Mouse (Mus musculus) forebrain, postnatal 0 days (tissue): ENCODE results near the gene Parp2. TPM values are rescaled to one million over a fixed set of nuclear protein-coding genes. Genes with fewer than 3 reads are reported as not detected.

ENCODE experiments used
- ATAC-seq: fragments of 200-750 bp; cut with Nextera tagmentation; 2 replicates; pipeline ENCODE4 v1.8.0; 2017; ENCODE audit warnings: mild to moderate bottlenecking, moderate library complexity
- DNase-seq: peaks from one replicate; pipeline ENCODE4 v3.0.0-alpha.2; 2015
- H3K27ac ChIP-seq: fragments of 300-500 bp; sonication (generic); 2 replicates; pipeline ENCODE4 v1.5.1; 2014; ENCODE audit warnings: low read depth, mild to moderate bottlenecking, antibody characterized with exemption, low read length, moderate library complexity, mixed read lengths
- H3K27me3 ChIP-seq: fragments of 300-500 bp; sonication (generic); 2 replicates; pipeline ENCODE4 v1.6.1; 2014; ENCODE audit warnings: mild to moderate bottlenecking, low read length, mixed read lengths; ENCODE audit not compliant: insufficient read depth
- H3K36me3 ChIP-seq: fragments of 300-500 bp; sonication (generic); 2 replicates; pipeline ENCODE4 v1.6.1; 2014; ENCODE audit warnings: mild to moderate bottlenecking, moderate library complexity; ENCODE audit not compliant: insufficient read depth
- H3K4me1 ChIP-seq: fragments of 300-500 bp; sonication (generic); 2 replicates; pipeline ENCODE4 v1.6.1; 2014; ENCODE audit warnings: antibody characterized with exemption; ENCODE audit not compliant: insufficient read depth
- H3K4me2 ChIP-seq: fragments of 300-500 bp; sonication (generic); 2 replicates; pipeline ENCODE4 v1.6.1; 2014; ENCODE audit warnings: low read depth, mild to moderate bottlenecking, moderate library complexity
- H3K4me3 ChIP-seq: fragments of 300-500 bp; sonication (generic); 2 replicates; pipeline ENCODE4 v1.5.1; 2014; ENCODE audit warnings: low read depth, low read length, mixed read lengths
- H3K9ac ChIP-seq: fragments of 300-500 bp; sonication (generic); 2 replicates; pipeline ENCODE4 v1.6.1; 2014; ENCODE audit warnings: mild to moderate bottlenecking
- H3K9me3 ChIP-seq: fragments of 300-500 bp; sonication (generic); 2 replicates; pipeline ENCODE4 v1.6.1; 2016; ENCODE audit warnings: low read length
- CTCF ChIP-seq: sonication (generic); IDR thresholded peaks from 2 replicates; pipeline ENCODE4 v1.5.1; 2016; ENCODE audit warnings: antibody characterized with exemption, control low read depth, low read depth
- WGBS: fragments of 180-500 bp; shearing (Covaris S2); extraction: QIAGEN DNeasy Blood & Tissue Kit; methylation state at CpG from one replicate; pipeline ENCODE4 v1.1.7; 2014; 5-methylcytosine and 5-hydroxymethylcytosine counted together
- polyA plus RNA-seq: library from polyadenylated mRNA; unstranded; fragments of >200 nt; fragmentation: Nextera tagmentation; extraction: Ambion mirVana; gene quantifications from 2 replicates; pipeline ENCODE4 v1.2.1, GENCODE M21; 2015
- total RNA-seq: library from RNA; depleted of rRNA; stranded (reverse); fragments of >200 nt; gene quantifications from 2 replicates; pipeline ENCODE4 v1.2.3, GENCODE M21; 2014; rRNA removed

Gene Parp2
- total and polyA plus RNA-seq, 2 experiments from 2014 or later: 34.4 to 35.7 TPM

DNA sequence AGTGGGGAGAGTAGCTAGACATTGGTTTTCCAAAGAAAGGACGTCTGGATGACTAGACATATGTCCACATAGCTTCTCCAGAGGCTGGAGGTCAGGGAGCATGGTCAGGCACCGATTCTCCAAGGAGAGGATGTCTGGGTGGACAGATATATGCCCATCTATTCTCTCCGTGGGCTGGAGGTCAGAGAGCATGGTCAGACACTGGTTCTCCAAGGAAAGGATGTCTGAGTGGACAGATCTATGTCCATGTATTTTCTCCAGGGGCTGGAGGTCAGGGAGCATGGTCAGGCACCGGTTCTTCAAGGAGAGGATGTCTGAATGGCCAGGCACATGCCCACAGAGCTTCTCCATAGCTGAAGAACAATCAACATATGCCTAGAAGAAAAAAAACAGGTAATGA is 60.6 kb downstream of the Parp2 start:
- ATAC-seq (no peak), DNase-seq (no peak)
- 0 out of 2 replicates have a peak, but pooled peaks cover 5% of the 10 kb centered on the region for H3K4me1 ChIP-seq
- no peak overlapping the region for H3K4me2 ChIP-seq
- H3K9me3 ChIP-seq: no peaks in the 10 kb centered on the region
- no peak overlapping the region for H3K9ac ChIP-seq
- no peaks in the 10 kb centered on the region for H3K36me3 ChIP-seq
- H3K27me3 ChIP-seq: no peaks in the 10 kb centered on the region
- no peak overlapping the region for H3K4me3 ChIP-seq
- TF ChIP-seq CTCF: no peak
- H3K27ac ChIP-seq: no peak overlapping the region
- WGBS: 80% methylated on average over 4 of the region's 4 CpGs

DNA sequence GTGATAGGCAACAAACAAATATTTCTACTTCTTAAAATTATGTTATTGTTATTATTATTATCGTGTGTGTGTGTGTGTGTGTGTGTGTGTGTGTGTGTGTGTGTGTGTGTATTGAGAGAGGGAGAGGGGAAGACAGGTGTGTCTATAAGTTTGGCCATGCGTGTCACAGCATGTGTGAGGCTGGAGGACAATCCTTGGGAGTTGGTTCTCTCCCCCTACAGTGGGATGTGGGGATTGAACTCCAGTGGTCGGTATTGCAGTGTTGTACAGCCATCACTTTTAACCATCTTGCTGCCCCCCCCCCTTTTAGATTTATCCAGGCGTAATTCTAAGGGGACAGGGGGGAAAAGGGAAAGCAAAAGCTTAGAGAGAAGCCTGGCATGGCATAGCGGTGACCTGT is 61.0 kb downstream of the Parp2 start:
- 95% methylated on average over 5 of the region's 5 CpGs for WGBS
- 0 out of 2 replicates have a peak, but pooled peaks cover 5% of the 10 kb centered on the region for H3K4me1 ChIP-seq
- DNase-seq (no peak), ATAC-seq (no peak)
- H3K27ac ChIP-seq: no peak overlapping the region
- H3K4me2 ChIP-seq: no peak overlapping the region
- H3K36me3 ChIP-seq: no peaks in the 10 kb centered on the region
- H3K4me3 ChIP-seq: no peak overlapping the region
- no peak for TF ChIP-seq CTCF
- H3K9me3 ChIP-seq: no peaks in the 10 kb centered on the region
- no peak overlapping the region for H3K9ac ChIP-seq
- H3K27me3 ChIP-seq: no peaks in the 10 kb centered on the region

DNA sequence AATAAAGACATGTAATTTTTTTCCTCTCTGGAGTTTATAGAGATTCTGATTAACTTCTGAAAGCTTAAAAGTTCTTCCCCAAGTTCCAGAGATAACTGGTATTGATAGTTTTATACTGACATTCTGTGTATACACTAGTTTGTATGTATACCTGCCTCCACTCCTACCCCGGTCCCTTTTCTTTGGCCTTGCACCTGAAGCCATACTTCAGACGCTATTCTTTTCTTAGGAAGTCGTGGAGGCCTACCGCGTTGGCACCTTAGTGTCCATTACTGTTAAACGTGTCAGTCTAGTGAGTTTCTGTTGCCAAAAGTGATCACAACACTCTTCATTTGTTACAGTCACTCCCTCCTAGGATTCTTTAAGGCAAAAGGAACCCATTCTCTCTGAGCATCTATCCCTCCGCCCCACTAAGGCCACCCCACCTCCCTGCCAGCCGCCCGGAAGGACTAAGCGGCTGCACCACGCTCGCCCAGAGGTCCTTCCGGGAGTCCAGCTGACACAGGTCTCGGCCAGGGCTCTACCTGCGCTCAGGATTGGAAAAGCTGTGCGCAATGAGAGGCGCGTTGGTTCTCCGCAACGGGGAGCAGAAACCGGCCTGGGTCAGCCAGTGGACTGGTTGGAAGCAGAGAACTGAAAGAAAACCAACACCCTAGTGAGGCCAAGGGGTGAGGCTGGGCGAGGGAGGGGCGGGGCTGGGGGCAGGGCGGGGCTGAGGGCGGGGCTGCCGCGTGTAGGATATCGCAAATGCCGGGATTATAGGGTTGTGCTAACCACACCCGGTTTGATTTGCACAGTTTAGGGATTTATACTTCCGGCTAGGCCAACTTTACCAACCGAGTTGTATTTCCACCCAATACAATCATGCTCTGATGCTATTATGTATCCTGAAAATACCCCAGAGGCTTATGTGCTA is 62.5 kb downstream of the Parp2 start, which contains the start of gene Tep1:
TSS of gene Tep1 (minus strand) at position 672 of the 916 bp plus-strand sequence.
- 7% methylated on average over 32 of the region's 32 CpGs for WGBS
- ATAC-seq: peak; percentile 95
- H3K27ac ChIP-seq: no peak within 1 kb of the TSS

DNA sequence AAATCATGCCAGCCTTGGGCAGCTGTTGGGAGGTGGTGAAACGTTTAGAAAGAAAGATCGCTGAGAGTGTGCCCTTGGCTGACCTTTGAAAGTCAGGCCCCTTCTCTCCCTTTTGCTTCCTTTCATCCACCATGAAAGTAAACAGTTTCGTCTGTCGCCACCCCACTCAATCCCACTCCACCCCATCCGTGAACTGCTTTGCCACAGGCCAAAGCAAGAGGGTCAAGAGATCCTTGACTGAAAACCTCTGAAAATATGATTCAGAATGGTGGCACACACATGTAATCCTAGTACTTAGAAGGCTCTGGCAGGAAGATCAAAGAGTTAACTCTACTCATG is 63.1 kb downstream of the Parp2 start:
- Histone ChIP-seq H3K4me3 (peak overlapping the region; percentile 37), H3K36me3 (no peaks in the 10 kb centered on the region), H3K27me3 (no peaks in the 10 kb centered on the region), H3K4me2 (peak overlapping the region; percentile 71), H3K4me1 (0 out of 2 replicates have a peak, but pooled peaks cover 5% of the 10 kb centered on the region), H3K9ac (peak overlapping the region; percentile 43), H3K9me3 (no peaks in the 10 kb centered on the region), H3K27ac (no peak overlapping the region)
- WGBS: 36% methylated on average over 5 of the region's 5 CpGs
- ATAC-seq (no peak), DNase-seq (no peak)
- TF ChIP-seq CTCF: no peak

More for the DNA sequence above, 62.5 kb downstream of the Parp2 start, which contains the start of gene Tep1:
- peak within 1 kb of the TSS; percentile 71 for H3K4me2 ChIP-seq
- peak; percentile 59 for DNase-seq
- TF ChIP-seq CTCF: no peak
- 0 out of 2 replicates have a peak, but pooled peaks cover 5% of the 10 kb centered on the region for H3K4me1 ChIP-seq
- peak within 1 kb of the TSS; percentile 43 for H3K9ac ChIP-seq
- H3K4me3 ChIP-seq: peak within 1 kb of the TSS; percentile 37
- H3K9me3 ChIP-seq: no peaks in the 10 kb centered on the region
- H3K27me3 ChIP-seq: no peaks in the 10 kb centered on the region
- H3K36me3 ChIP-seq: no peaks in the 10 kb centered on the region

Other genes with a start within 250 kb of the Parp2 start
- gene Olfr744, start 193.0 kb upstream of the Parp2 start, total RNA-seq: not detected in 2 replicates
- gene Olfr744, start 193.0 kb upstream of the Parp2 start, polyA plus RNA-seq: not detected in 2 replicates
- gene Olfr745, start 168.5 kb upstream of the Parp2 start, total RNA-seq: not detected in 2 replicates
- not detected in 2 replicates for gene Olfr745, start 168.5 kb upstream of the Parp2 start, polyA plus RNA-seq
- gene Olfr746, start 160.8 kb upstream of the Parp2 start, total RNA-seq: not detected in 2 replicates
- not detected in 2 replicates for gene Olfr746, start 160.8 kb upstream of the Parp2 start, polyA plus RNA-seq
- gene Olfr747, start 114.6 kb upstream of the Parp2 start, total RNA-seq: not detected in 2 replicates
- not detected in 2 replicates for gene Olfr747, start 114.6 kb upstream of the Parp2 start, polyA plus RNA-seq
- not detected in 2 replicates for gene Olfr748, start 100.5 kb upstream of the Parp2 start, total RNA-seq
- not detected in 2 replicates for gene Olfr748, start 100.5 kb upstream of the Parp2 start, polyA plus RNA-seq
- gene Olfr749, start 62.7 kb upstream of the Parp2 start, total RNA-seq: not detected in 2 replicates
- gene Olfr749, start 62.7 kb upstream of the Parp2 start, polyA plus RNA-seq: not detected in 2 replicates
- 101 and 114 TPM in 2 replicates for gene Ttc5, start 22.3 kb upstream of the Parp2 start, total RNA-seq
- gene Ttc5, start 22.3 kb upstream of the Parp2 start, polyA plus RNA-seq: 92.8 and 100 TPM in 2 replicates
- gene Ccnb1ip1, start 109 bp upstream of the Parp2 start, total RNA-seq: 0.19 TPM in 1 of 2 replicates, not detected in the other
- 0.09 TPM in 1 of 2 replicates, not detected in the other for gene Ccnb1ip1, start 109 bp upstream of the Parp2 start, polyA plus RNA-seq
- 2.4 and 2.5 TPM in 2 replicates for gene Tep1, start 62.7 kb downstream of the Parp2 start, total RNA-seq
- gene Tep1, start 62.7 kb downstream of the Parp2 start, polyA plus RNA-seq: 1.1 and 1.2 TPM in 2 replicates
- 1.1 and 2.8 TPM in 2 replicates for gene Klhl33, start 89.7 kb downstream of the Parp2 start, total RNA-seq
- gene Klhl33, start 89.7 kb downstream of the Parp2 start, polyA plus RNA-seq: 0.70 and 0.80 TPM in 2 replicates
- 75.2 and 102 TPM in 2 replicates for gene Osgep, start 117.1 kb downstream of the Parp2 start, total RNA-seq
- gene Osgep, start 117.1 kb downstream of the Parp2 start, polyA plus RNA-seq: 79.1 and 87.6 TPM in 2 replicates
- gene Apex1, start 117.1 kb downstream of the Parp2 start, total RNA-seq: 134 and 150 TPM in 2 replicates
- 193 and 233 TPM in 2 replicates for gene Apex1, start 117.1 kb downstream of the Parp2 start, polyA plus RNA-seq
- gene Pip4p1, start 123.0 kb downstream of the Parp2 start, total RNA-seq: 54.8 and 61.9 TPM in 2 replicates
- gene Pip4p1, start 123.0 kb downstream of the Parp2 start, polyA plus RNA-seq: 97.2 and 103 TPM in 2 replicates
- 16.7 and 20.0 TPM in 2 replicates for gene Pnp, start 123.2 kb downstream of the Parp2 start, total RNA-seq
- gene Pnp, start 123.2 kb downstream of the Parp2 start, polyA plus RNA-seq: 11.3 and 13.1 TPM in 2 replicates
- 13.1 and 19.0 TPM in 2 replicates for gene Gm49342, start 136.7 kb downstream of the Parp2 start, total RNA-seq
- not detected in 2 replicates for gene Gm49342, start 136.7 kb downstream of the Parp2 start, polyA plus RNA-seq
- gene Pnp2, start 148.2 kb downstream of the Parp2 start, total RNA-seq: 1.00 and 1.7 TPM in 2 replicates
- gene Pnp2, start 148.2 kb downstream of the Parp2 start, polyA plus RNA-seq: 0.78 and 1.6 TPM in 2 replicates
- not detected in 2 replicates for gene Rnase10, start 199.9 kb downstream of the Parp2 start, total RNA-seq
- gene Rnase10, start 199.9 kb downstream of the Parp2 start, polyA plus RNA-seq: not detected in 2 replicates
- gene Rnase9, start 234.0 kb downstream of the Parp2 start, total RNA-seq: not detected in 2 replicates
- not detected in 2 replicates for gene Rnase9, start 234.0 kb downstream of the Parp2 start, polyA plus RNA-seq
- not detected in 2 replicates for gene Rnase11, start 242.3 kb downstream of the Parp2 start, total RNA-seq
- not detected in 2 replicates for gene Rnase11, start 242.3 kb downstream of the Parp2 start, polyA plus RNA-seq
- gene Rnase12, start 249.8 kb downstream of the Parp2 start, total RNA-seq: not detected in 2 replicates
- 0.38 TPM in 1 of 2 replicates, not detected in the other for gene Rnase12, start 249.8 kb downstream of the Parp2 start, polyA plus RNA-seq